Mouse (Mus musculus): ENCODE results near the gene Snrnp200.

DNA sequence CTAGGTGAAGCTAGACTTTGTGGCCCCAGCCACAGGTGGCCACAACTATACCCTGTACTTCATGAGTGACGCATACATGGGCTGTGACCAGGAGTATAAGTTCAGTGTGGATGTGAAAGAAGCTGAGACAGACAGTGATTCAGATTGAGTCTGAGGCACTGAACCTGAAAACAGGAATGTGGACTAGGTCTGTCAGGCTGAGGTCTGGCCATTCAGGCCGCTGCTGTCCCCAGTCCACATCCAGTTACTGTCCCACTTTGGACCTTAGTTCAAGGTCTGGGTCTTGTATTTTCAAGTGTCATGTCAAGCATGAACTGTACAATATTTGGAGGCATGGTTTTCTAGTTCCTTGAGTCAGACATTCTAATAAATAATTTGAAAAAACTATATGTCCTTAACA, 31.9 kb downstream of the Snrnp200 start:
- no peak for TF ChIP-seq CTCF (IDR thresholded peaks at IDR 0.05; ENCODE audit: low read depth)
- no peak for TF ChIP-seq EP300 (IDR thresholded peaks at IDR 0.05; ENCODE audit: low read depth)

All from liver, postnatal 0 days (tissue).